Mouse (Mus musculus) lung, postnatal 25 days (tissue): Measurements from ENCODE around the gene Ergic3.

Experiments
- DNase-seq: peaks from one replicate; pipeline ENCODE4 v3.0.0; 2022; ENCODE audit warnings: low spot score

Gene Ergic3

DNA sequence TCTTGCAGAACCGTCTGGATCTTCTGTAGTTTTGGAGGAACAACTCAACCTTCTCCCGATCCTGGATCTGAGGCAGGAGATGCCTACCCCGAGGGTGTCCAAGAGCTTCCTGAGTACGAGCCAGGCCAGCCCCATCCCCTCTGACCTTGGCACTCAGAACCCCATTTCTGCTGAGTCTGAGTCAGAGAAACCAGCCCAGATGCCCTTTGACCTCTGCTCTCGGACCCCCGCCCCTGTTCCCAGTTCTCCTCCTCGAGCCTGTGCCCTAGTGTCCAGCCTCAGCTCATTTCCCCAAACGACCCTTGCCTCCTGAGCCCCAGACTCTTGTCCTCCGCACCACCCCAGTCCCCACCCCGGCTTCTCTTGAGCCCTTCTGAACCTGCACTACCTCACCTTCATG, 58.3 kb downstream of the Ergic3 start:
- no peak for DNase-seq
